Comparison of ENCODE assay signal across 9 mouse cellular contexts in genomic region chr8:84775621-84776113, GRCm38 (mm10). TPM values are rescaled to one million over a fixed set of nuclear protein-coding genes. Genes with fewer than 3 reads are reported as not detected.
DNase-seq lines count a peak whose midpoint lies in the region; ATAC-seq lines count a peak whose summit lies in the region.
"Had no signal": no experiment of that assay in that cellular context is flagged by ENCODE, and none has a peak within 500 bp of the region (broad histone marks: within the 10 kb centered on the region; RNA-seq: fewer than 3 reads in every experiment).

No protein-coding gene starts in this region.

- peaks cover 59% of the 10 kb centered on the region for H3K4me1 ChIP-seq in heart, embryonic 15.5 days (replicated peaks)
- peaks cover 72% of the 10 kb centered on the region for H3K4me1 ChIP-seq in forebrain, embryonic 12.5 days
- H3K4me1 ChIP-seq in midbrain, embryonic 13.5 days (replicated peaks): peaks cover 66% of the 10 kb centered on the region

- H3K9me3 ChIP-seq in heart, embryonic 15.5 days (replicated peaks): no peaks in the 10 kb centered on the region
- H3K9me3 ChIP-seq in forebrain, embryonic 12.5 days: no peaks in the 10 kb centered on the region
- H3K9me3 ChIP-seq in midbrain, embryonic 13.5 days: no peaks in the 10 kb centered on the region

- ATAC-seq in heart, embryonic 15.5 days (replicated peaks; ENCODE audit: insufficient number of reproducible peaks, insufficient read depth, low FRiP score, low read depth): no peak
- ATAC-seq in forebrain, embryonic 12.5 days (ENCODE audit: low FRiP score): no peak
- no peak for ATAC-seq in midbrain, embryonic 13.5 days
- ATAC-seq: liver, postnatal 0 days had no signal

- H3K27ac ChIP-seq in heart, embryonic 15.5 days: peak overlapping the region; percentile 84
- peak overlapping the region; percentile 85 for H3K27ac ChIP-seq in forebrain, embryonic 12.5 days
- peak overlapping the region; percentile 79 for H3K27ac ChIP-seq in midbrain, embryonic 13.5 days

- intact Hi-C loops in heart, postnatal 10 days (cut with DNase I): loop anchor here (2.0 kb wide), 1 partner anchor 21 kb away; no protein-coding TSS in a partner anchor

- H3K4me3 ChIP-seq in heart, embryonic 15.5 days: no peak overlapping the region
- H3K4me3 ChIP-seq in forebrain, embryonic 12.5 days (replicated peaks): no peak overlapping the region; the same call in 1 of the 2 replicates
- H3K4me3 ChIP-seq in midbrain, embryonic 13.5 days (replicated peaks): no peak overlapping the region

- H3K9ac ChIP-seq in heart, embryonic 15.5 days: no peak overlapping the region
- peak overlapping the region; percentile 47; the same call in 1 of the 2 replicates for H3K9ac ChIP-seq in forebrain, embryonic 12.5 days
- peak overlapping the region; percentile 28 for H3K9ac ChIP-seq in midbrain, embryonic 13.5 days (replicated peaks)
- H3K9ac ChIP-seq: liver, postnatal 0 days had no signal

- peaks cover 87% of the 10 kb centered on the region for H3K27me3 ChIP-seq in heart, embryonic 15.5 days
- peaks cover 100% of the 10 kb centered on the region for H3K27me3 ChIP-seq in forebrain, embryonic 12.5 days
- peaks cover 93% of the 10 kb centered on the region for H3K27me3 ChIP-seq in midbrain, embryonic 13.5 days

- no peaks in the 10 kb centered on the region for H3K36me3 ChIP-seq in heart, embryonic 15.5 days
- H3K36me3 ChIP-seq in forebrain, embryonic 12.5 days (replicated peaks): no peaks in the 10 kb centered on the region
- no peaks in the 10 kb centered on the region for H3K36me3 ChIP-seq in midbrain, embryonic 13.5 days

- peak overlapping the region; percentile 61 for H3K4me2 ChIP-seq in heart, embryonic 15.5 days
- peak overlapping the region; percentile 51; the same call in 1 of the 2 replicates for H3K4me2 ChIP-seq in forebrain, embryonic 12.5 days
- peak overlapping the region; percentile 40 for H3K4me2 ChIP-seq in midbrain, embryonic 13.5 days (replicated peaks)

- no peak for DNase-seq in heart, postnatal 10 days
- DNase-seq in MN1 (ENCODE audit: low spot score): peak; percentile 55
- no peak for DNase-seq in right cerebral cortex, adult 18-20 months
- DNase-seq in left cerebral cortex, adult 8-10 months (ENCODE audit: low spot score in 2 of 2): no peak
- DNase-seq in adrenal gland, adult (ENCODE audit: inconsistent age in 2 of 2, low spot score in 1 of 2): no peak
- DNase-seq: liver, postnatal 0 days had no signal

- 24% methylated on average over 7 of the region's 7 CpGs for WGBS in heart, embryonic 15.5 days
- WGBS in forebrain, embryonic 12.5 days: 7% methylated on average over 7 of the region's 7 CpGs
- WGBS in midbrain, embryonic 13.5 days: 5% methylated on average over 7 of the region's 7 CpGs

RNA-seq across cellular contexts. Expression of gene Nfix, which starts 24.5 kb away (rescaled TPM):
- polyA plus RNA-seq in heart, embryonic 15.5 days (2015; fragmentation: Nextera tagmentation; extraction: Ambion mirVana): 15.0 and 20.8 TPM in 2 replicates
- 100 to 1,000 TPM; 256 to 266 TPM for total RNA-seq in heart, postnatal 10 days (2021)
- 31.9 and 33.2 TPM in 2 replicates for polyA plus RNA-seq in forebrain, embryonic 12.5 days (2016; fragmentation: Nextera tagmentation; extraction: Ambion mirVana)
- 22.4 and 28.4 TPM in 2 replicates for polyA plus RNA-seq in midbrain, embryonic 13.5 days (2015; fragmentation: Nextera tagmentation; extraction: Ambion mirVana)
- total RNA-seq in left cerebral cortex, adult 8-10 months (2022): 100 to 1,000 TPM; 352 to 438 (median 370) TPM

RNA-seq across cellular contexts. Expression of gene Dand5, which starts 47.0 kb away (rescaled TPM):
- 5.8 and 6.4 TPM in 2 replicates for polyA plus RNA-seq in heart, embryonic 15.5 days (2015; fragmentation: Nextera tagmentation; extraction: Ambion mirVana)
- total RNA-seq in heart, postnatal 10 days (2021): 1 to 10 TPM; 3.1 to 3.8 TPM
- 5.3 and 5.6 TPM in 2 replicates for polyA plus RNA-seq in forebrain, embryonic 12.5 days (2016; fragmentation: Nextera tagmentation; extraction: Ambion mirVana)
- 8.8 and 8.9 TPM in 2 replicates for polyA plus RNA-seq in midbrain, embryonic 13.5 days (2015; fragmentation: Nextera tagmentation; extraction: Ambion mirVana)
- 1 to 10 TPM; 8.4 to 9.7 (median 8.9) TPM for total RNA-seq in left cerebral cortex, adult 8-10 months (2022)

RNA-seq across cellular contexts. Expression of gene G430095P16Rik, which starts 52.9 kb away (rescaled TPM):
- polyA plus RNA-seq in heart, embryonic 15.5 days (2015; fragmentation: Nextera tagmentation; extraction: Ambion mirVana): 4.5 TPM in 2 replicates
- under 1 TPM; 0.50 to 0.89 TPM for total RNA-seq in heart, postnatal 10 days (2021)
- polyA plus RNA-seq in forebrain, embryonic 12.5 days (2016; fragmentation: Nextera tagmentation; extraction: Ambion mirVana): 2.2 and 3.5 TPM in 2 replicates
- 1.3 and 1.9 TPM in 2 replicates for polyA plus RNA-seq in midbrain, embryonic 13.5 days (2015; fragmentation: Nextera tagmentation; extraction: Ambion mirVana)
- under 1 TPM in 1 of 4 experiments, not detected in 3; 0.55 TPM for total RNA-seq in left cerebral cortex, adult 8-10 months (2022)

RNA-seq across cellular contexts. Expression of gene Gadd45gip1, which starts 55.7 kb away (rescaled TPM):
- polyA plus RNA-seq in heart, embryonic 15.5 days (2015; fragmentation: Nextera tagmentation; extraction: Ambion mirVana): 45.3 and 46.5 TPM in 2 replicates
- 10 to 100 TPM; 23.7 to 25.0 TPM for total RNA-seq in heart, postnatal 10 days (2021)
- polyA plus RNA-seq in forebrain, embryonic 12.5 days (2016; fragmentation: Nextera tagmentation; extraction: Ambion mirVana): 43.0 and 44.8 TPM in 2 replicates
- 34.5 and 36.3 TPM in 2 replicates for polyA plus RNA-seq in midbrain, embryonic 13.5 days (2015; fragmentation: Nextera tagmentation; extraction: Ambion mirVana)
- total RNA-seq in left cerebral cortex, adult 8-10 months (2022): 10 to 100 TPM; 23.3 to 28.4 (median 24.7) TPM
